Mouse (Mus musculus): Measurements from ENCODE around the gene Def8. TPM values are rescaled to one million over a fixed set of nuclear protein-coding genes. Genes with fewer than 3 reads are reported as not detected.
A peak's percentile ranks its signal among the peaks of the same experiment; 100 is the strongest.
"Not testable (repeated sequence)": the region's sequence is repeated elsewhere in the genome, so short reads cannot be mapped to it uniquely, and the experiment has no call there.

Gene Def8
- total RNA-seq, 4 experiments from 2014 or later, result 36.9 to 47.1 (median 38.2) TPM

GRCm38 (mm10) chr8:123412560-123413170, 10.7 kb upstream of the Def8 start:
- DNase-seq (ENCODE audit: low spot score in 2 of 2), result no peak

GRCm38 (mm10) chr8:123414255-123414654, 9.1 kb upstream of the Def8 start:
- DNase-seq (ENCODE audit: low spot score in 2 of 2), result no peak

GRCm38 (mm10) chr8:123414997-123415696, 8.2 kb upstream of the Def8 start:
- not testable (repeated sequence) for DNase-seq (ENCODE audit: low spot score in 2 of 2)

- no peak for DNase-seq (ENCODE audit: low spot score in 2 of 2)
These were observed 7.1 kb upstream of the Def8 start for GRCm38 (mm10) chr8:123415967-123416943.

GRCm38 (mm10) chr8:123416944-123417555, 6.3 kb upstream of the Def8 start:
- no peak for DNase-seq (ENCODE audit: low spot score in 2 of 2)

- no peak for DNase-seq (ENCODE audit: low spot score in 2 of 2)
These were observed 3.6 kb upstream of the Def8 start for GRCm38 (mm10) chr8:123419711-123420110.

GRCm38 (mm10) chr8:123420525-123421281, 2.6 kb upstream of the Def8 start:
- DNase-seq (ENCODE audit: low spot score in 2 of 2), result no peak

GRCm38 (mm10) chr8:123421325-123421724, 2.0 kb upstream of the Def8 start:
- DNase-seq (ENCODE audit: low spot score in 2 of 2), result no peak

- peak; percentile 32 to 35 for DNase-seq (ENCODE audit: low spot score in 2 of 2)
These were observed 1.1 kb upstream of the Def8 start for GRCm38 (mm10) chr8:123422056-123422780.

- DNase-seq (ENCODE audit: low spot score in 2 of 2), result no peak
These were observed 557 bp upstream of the Def8 start for GRCm38 (mm10) chr8:123422781-123423159.

- DNase-seq (ENCODE audit: low spot score in 2 of 2), result no peak
These were observed 3.5 kb downstream of the Def8 start for GRCm38 (mm10) chr8:123426511-123427509.

GRCm38 (mm10) chr8:123427639-123428275, 4.4 kb downstream of the Def8 start:
- no peak for DNase-seq (ENCODE audit: low spot score in 2 of 2)

- DNase-seq (ENCODE audit: low spot score in 2 of 2), result no peak
These were observed 5.1 kb downstream of the Def8 start for GRCm38 (mm10) chr8:123428343-123428893.

GRCm38 (mm10) chr8:123428939-123429721, 5.8 kb downstream of the Def8 start:
- DNase-seq (ENCODE audit: low spot score in 2 of 2), result no peak

GRCm38 (mm10) chr8:123429722-123430013, 6.3 kb downstream of the Def8 start:
- DNase-seq (ENCODE audit: low spot score in 2 of 2), result not testable (repeated sequence)

- not testable (repeated sequence) for DNase-seq (ENCODE audit: low spot score in 2 of 2)
These were observed 7.6 kb downstream of the Def8 start for GRCm38 (mm10) chr8:123430936-123431335.

GRCm38 (mm10) chr8:123431616-123432365, 8.5 kb downstream of the Def8 start:
- DNase-seq (ENCODE audit: low spot score in 2 of 2), result no peak
